Mouse (Mus musculus) thymus, adult 2 months (tissue): ENCODE data around the gene Smc4. TPM values are rescaled to one million over a fixed set of nuclear protein-coding genes. Genes with fewer than 3 reads are reported as not detected.
A peak's percentile ranks its signal among the peaks of the same experiment; 100 is the strongest.

Source experiments
- DNase-seq: peaks from one replicate; pipeline ENCODE4 v3.0.0; 2021
- H3K27ac ChIP-seq: fragments of 200-500 bp; 2 replicates; pipeline ENCODE4 v1.5.1; 2012; ENCODE audit warnings: low read length, control low read depth; ENCODE audit not compliant: control insufficient read depth, insufficient read depth
- H3K27me3 ChIP-seq: fragments of 200-500 bp; 2 replicates; pipeline ENCODE4 v1.6.1; 2012; ENCODE audit warnings: mild to moderate bottlenecking, low read length, moderate library complexity, mixed read lengths; ENCODE audit not compliant: control insufficient read depth, insufficient read depth
- H3K36me3 ChIP-seq: fragments of 200-500 bp; 2 replicates; pipeline ENCODE4 v1.6.1; 2012; ENCODE audit warnings: mild to moderate bottlenecking, low read length, moderate library complexity; ENCODE audit not compliant: control insufficient read depth, insufficient read depth
- H3K4me1 ChIP-seq: fragments of 200-500 bp; replicated peaks from 2 replicates; pipeline ENCODE4 v1.6.1; 2012; ENCODE audit warnings: low read length; ENCODE audit not compliant: control insufficient read depth, insufficient read depth
- H3K4me3 ChIP-seq: fragments of 200-500 bp; 2 replicates; pipeline ENCODE4 v1.5.1; 2012; ENCODE audit warnings: mild to moderate bottlenecking, low read length, control low read depth, moderate library complexity; ENCODE audit not compliant: control insufficient read depth, insufficient read depth
- CTCF ChIP-seq: fragments of 200-500 bp; IDR thresholded peaks from 2 replicates; pipeline ENCODE4 v1.5.1; 2012; ENCODE audit warnings: mild to moderate bottlenecking, control low read depth, low read length, moderate library complexity, borderline replicate concordance; ENCODE audit not compliant: control insufficient read depth, poor library complexity, insufficient read depth; ENCODE audit errors: extremely low read depth
- POLR2A ChIP-seq: fragments of 200-500 bp; IDR thresholded peaks from 2 replicates; pipeline ENCODE4 v1.6.1; 2012; ENCODE audit warnings: mild to moderate bottlenecking, low read length, control low read depth, moderate library complexity; ENCODE audit not compliant: control insufficient read depth, poor library complexity, insufficient read depth; ENCODE audit errors: extremely low read depth
- WGBS: fragments of 180-500 bp; shearing (Covaris S2); methylation state at CpG from one replicate; pipeline ENCODE4 v1.1.7; 2018; 5-methylcytosine and 5-hydroxymethylcytosine counted together
- polyA plus RNA-seq: library from polyadenylated mRNA; depleted of rRNA; stranded (reverse); fragments of >200 nt; gene quantifications from 2 replicates; pipeline ENCODE4 v1.2.3, GENCODE M21; 2012

The Smc4 gene
- polyA plus RNA-seq, 1 experiment = 40.6 TPM

GRCm38 (mm10) chr3:68986550-68986949 lies 18.0 kb upstream of the Smc4 start:
- DNase-seq = no peak
- H3K36me3 ChIP-seq = peaks cover 40% of the 10 kb centered on the region
- H3K27me3 ChIP-seq = no peaks in the 10 kb centered on the region
- H3K4me1 ChIP-seq = no peaks in the 10 kb centered on the region
- no peak overlapping the region for H3K4me3 ChIP-seq
- no peak overlapping the region for H3K27ac ChIP-seq
- TF ChIP-seq POLR2A (no peak), CTCF (no peak)
- 88% methylated on average over 2 of the region's 2 CpGs for WGBS

- TF ChIP-seq POLR2A = no peak
- TF ChIP-seq CTCF = no peak
- peaks cover 3% of the 10 kb centered on the region; the same call in 1 of the 2 replicates for H3K4me1 ChIP-seq
- H3K27ac ChIP-seq = no peak overlapping the region
- H3K27me3 ChIP-seq = no peaks in the 10 kb centered on the region
- DNase-seq = no peak
- H3K4me3 ChIP-seq = no peak overlapping the region
- WGBS = 92% methylated on average over 4 of the region's 4 CpGs
- H3K36me3 ChIP-seq = peaks cover 8% of the 10 kb centered on the region; the same call in 1 of the 2 replicates
These were observed 1.8 kb upstream of the Smc4 start for GRCm38 (mm10) chr3:69002781-69003180.

DNA sequence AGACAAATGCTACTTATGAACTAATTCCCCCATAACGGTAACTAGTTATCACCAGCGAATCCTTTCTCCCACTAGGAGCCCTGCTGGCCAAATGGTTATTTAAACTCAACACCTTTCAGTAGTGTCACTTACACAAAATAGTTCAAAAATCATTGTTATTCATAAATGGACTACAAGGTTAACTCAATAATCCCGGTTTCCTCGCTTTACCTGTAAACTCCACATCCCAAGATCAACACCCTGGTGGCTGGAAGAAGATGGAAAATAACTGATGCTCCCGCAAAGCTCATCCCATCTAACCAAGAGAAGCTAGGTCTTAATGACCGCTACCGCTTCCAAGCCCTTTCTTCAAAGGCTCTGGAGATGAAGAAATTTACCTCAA lies 492 bp upstream of the Smc4 start:
- H3K4me1 ChIP-seq = peaks cover 3% of the 10 kb centered on the region; the same call in 1 of the 2 replicates
- H3K27ac ChIP-seq = no peak overlapping the region
- peak overlapping the region; percentile 57 for H3K4me3 ChIP-seq
- H3K36me3 ChIP-seq = peaks cover 12% of the 10 kb centered on the region; the same call in 1 of the 2 replicates
- under 1% methylated on average over 7 of the region's 7 CpGs for WGBS
- no peak for TF ChIP-seq CTCF
- no peak for TF ChIP-seq POLR2A
- DNase-seq = no peak
- no peaks in the 10 kb centered on the region for H3K27me3 ChIP-seq

GRCm38 (mm10) chr3:69005338-69006245 lies 1.1 kb downstream of the Smc4 start:
- under 1% methylated on average over 72 of the region's 72 CpGs for WGBS
- peak overlapping the region; percentile 96 for H3K27ac ChIP-seq
- peak; percentile 57 for DNase-seq

GRCm38 (mm10) chr3:69006246-69006760 lies 1.8 kb downstream of the Smc4 start:
- Histone ChIP-seq H3K27ac (peak overlapping the region; percentile 96), H3K36me3 (peaks cover 18% of the 10 kb centered on the region), H3K27me3 (no peaks in the 10 kb centered on the region), H3K4me3 (peak overlapping the region; percentile 84), H3K4me1 (0 out of 2 replicates have a peak, but pooled peaks cover 3% of the 10 kb centered on the region)
- 1% methylated on average over 21 of the region's 21 CpGs for WGBS
- peak; percentile 46 for DNase-seq
- TF ChIP-seq CTCF (no peak), POLR2A (no peak)

More at GRCm38 (mm10) chr3:69005338-69006245, 1.1 kb downstream of the Smc4 start:
- Histone ChIP-seq H3K4me3 (peak overlapping the region; percentile 84), H3K4me1 (peaks cover 3% of the 10 kb centered on the region; the same call in 1 of the 2 replicates), H3K27me3 (no peaks in the 10 kb centered on the region), H3K36me3 (peaks cover 18% of the 10 kb centered on the region)
- TF ChIP-seq CTCF (no peak), POLR2A (0 out of 2 replicates have a peak, but pooled peaks have one; percentile 4)

GRCm38 (mm10) chr3:69008873-69009272 lies 4.3 kb downstream of the Smc4 start:
- Histone ChIP-seq H3K27ac (no peak overlapping the region), H3K4me3 (no peak overlapping the region), H3K4me1 (no peaks in the 10 kb centered on the region), H3K36me3 (peaks cover 34% of the 10 kb centered on the region), H3K27me3 (no peaks in the 10 kb centered on the region)
- no peak for DNase-seq
- no peak for TF ChIP-seq CTCF
- WGBS = 74% methylated on average over 2 of the region's 2 CpGs
